Mouse (Mus musculus) adrenal gland, adult 8-10 months (tissue): ENCODE data around the gene Mettl8. TPM values are rescaled to one million over a fixed set of nuclear protein-coding genes. Genes with fewer than 3 reads are reported as not detected.

Source experiments
- DNase-seq: peaks from one replicate; pipeline ENCODE4 v3.0.0; 2022
- total RNA-seq, 4 experiments: library from RNA; stranded (reverse); gene quantifications; 2 replicates each; pipeline ENCODE4 v1.2.4; 2022

Gene Mettl8
- total RNA-seq, 4 experiments from 2014 or later, result 15.0 to 19.3 (median 17.1) TPM

DNA sequence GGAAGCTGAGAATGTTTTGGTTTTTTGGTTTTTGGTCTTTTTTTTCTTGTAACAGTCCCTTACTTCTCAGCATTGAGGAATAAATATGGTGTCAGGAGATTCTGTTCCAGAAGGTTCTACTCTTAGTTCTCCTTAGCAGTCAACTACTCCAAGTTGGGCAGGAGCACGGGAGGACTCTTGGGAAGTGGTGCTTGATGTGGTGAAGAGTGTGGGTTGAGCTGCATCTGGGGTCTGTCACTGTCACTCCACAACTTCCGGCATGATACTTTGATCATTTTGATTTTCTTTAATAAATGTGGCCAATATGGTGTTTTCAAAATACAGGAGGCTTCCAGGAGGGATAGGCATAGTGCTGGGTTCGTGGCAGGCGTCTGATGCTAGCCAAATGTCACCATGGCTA, 22.4 kb downstream of the Mettl8 start:
- DNase-seq, result no peak

GRCm38 (mm10) chr2:71031973-71032794, 23.2 kb downstream of the Mettl8 start:
- DNase-seq, result no peak

DNA sequence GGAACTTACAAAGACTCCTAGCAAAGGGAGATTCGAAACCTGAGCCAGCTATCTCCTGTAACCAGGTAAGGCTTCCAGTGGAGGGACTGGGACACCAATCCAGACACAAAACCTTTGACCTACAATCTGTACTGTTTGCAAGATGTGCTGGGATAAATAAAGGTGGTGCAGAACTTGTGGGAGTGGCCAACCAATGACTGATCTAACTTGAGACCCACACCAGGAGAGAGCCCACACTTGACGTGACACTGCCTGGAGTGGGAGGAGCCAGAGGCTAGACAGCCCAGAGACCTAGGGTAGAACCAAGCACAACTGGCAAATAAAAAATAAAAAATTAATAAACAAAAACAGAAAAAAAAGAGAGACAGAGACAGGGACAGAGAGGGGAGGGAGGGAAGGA, 24.7 kb downstream of the Mettl8 start:
- no peak for DNase-seq

- DNase-seq, result no peak
Measured at GRCm38 (mm10) chr2:71027631-71028030, 27.8 kb downstream of the Mettl8 start.

DNA sequence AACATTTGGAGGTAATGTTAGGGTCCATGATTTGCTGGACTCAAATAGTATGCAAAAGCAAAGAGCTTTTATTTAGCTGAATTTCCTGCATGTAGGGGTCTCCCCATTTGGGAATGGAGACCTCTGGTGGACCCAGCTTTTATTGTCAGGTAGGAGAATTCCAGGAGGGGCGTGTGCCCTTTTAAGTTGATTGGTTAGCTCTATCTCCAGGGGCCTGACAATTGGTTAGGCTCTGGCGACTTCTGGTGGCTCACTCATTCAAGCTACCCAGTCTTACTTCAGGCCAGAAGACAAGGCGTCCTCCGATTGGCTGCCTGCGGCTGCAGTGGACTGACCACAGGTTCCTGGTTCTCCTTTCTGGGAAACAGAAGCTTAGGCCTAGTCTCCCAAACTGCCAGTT, 28.6 kb downstream of the Mettl8 start:
- no peak for DNase-seq

DNA sequence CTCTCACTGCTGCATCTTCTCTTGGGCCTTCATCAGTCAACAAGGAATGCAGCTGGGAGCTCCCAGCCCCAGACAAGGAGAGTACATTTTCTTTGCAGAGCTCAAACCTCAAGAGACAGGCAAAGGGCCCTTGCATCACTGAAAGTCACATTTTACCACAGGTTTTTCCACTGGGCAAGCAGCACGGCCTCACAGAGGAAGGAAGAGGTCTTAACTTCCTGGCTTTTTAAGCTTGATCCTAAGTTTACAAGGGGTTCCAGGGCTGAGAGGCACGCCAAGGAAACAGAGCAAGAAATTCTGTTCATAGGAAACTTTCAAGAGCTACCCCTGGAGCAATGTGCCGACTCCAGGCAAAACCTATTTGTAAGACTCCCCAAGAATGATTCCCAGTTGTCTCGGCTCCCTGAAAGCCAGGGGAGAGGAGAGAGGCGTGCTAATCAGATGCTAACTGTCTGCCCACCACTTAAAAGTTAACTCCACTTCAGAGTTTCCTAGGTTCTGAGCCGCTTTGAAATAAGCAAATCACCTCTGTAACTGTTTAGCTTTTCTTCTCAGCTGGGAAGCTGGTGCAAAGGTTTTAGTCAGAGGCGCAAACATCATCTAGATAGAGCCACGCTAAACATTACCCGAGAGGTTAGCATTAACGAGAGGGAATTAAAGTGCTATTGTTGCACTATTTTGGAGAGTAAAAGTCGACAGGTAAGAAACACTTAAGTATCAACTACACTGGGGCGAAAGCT, 29.6 kb downstream of the Mettl8 start:
- DNase-seq, result no peak

DNA sequence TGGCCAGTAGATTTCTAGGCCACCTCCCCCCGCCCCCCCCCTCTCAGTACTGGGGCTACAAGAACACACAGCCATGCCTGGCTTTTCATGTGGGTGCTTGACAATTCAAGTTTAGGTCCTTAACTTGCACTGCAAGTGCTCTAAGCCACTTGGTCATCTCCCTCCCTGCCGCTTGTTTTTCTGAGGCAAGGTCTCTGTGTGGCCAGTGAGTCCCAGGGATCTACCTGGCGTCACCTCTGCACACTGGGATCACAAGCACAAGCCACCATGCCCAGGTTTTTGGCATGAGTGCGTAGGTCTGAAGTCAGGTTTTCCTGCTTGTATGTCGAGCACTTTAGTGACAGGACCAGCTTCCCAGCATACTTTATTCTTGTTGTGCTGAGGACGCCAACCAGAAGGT, 31.4 kb downstream of the Mettl8 start:
- no peak for DNase-seq

GRCm38 (mm10) chr2:71022991-71023390, 32.4 kb downstream of the Mettl8 start:
- no peak for DNase-seq

DNA sequence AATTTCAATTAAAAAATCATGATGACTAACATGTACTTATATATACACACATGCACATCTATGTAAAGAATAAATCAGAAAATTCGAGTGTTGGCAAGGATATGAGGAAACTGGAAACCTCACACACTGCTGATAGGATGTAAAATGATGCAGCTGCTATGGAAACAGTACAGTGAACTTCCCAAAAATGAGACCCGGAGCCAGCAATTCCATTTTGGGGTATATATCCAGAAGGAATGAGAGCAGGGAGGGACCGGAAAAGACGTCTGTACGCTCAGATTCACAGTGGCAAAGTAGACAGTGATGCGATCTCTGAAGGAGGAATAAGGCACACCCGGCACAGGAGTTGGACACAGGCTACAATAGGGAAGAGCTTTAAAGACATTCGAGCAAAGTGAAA, 34.7 kb downstream of the Mettl8 start:
- DNase-seq, result no peak

DNA sequence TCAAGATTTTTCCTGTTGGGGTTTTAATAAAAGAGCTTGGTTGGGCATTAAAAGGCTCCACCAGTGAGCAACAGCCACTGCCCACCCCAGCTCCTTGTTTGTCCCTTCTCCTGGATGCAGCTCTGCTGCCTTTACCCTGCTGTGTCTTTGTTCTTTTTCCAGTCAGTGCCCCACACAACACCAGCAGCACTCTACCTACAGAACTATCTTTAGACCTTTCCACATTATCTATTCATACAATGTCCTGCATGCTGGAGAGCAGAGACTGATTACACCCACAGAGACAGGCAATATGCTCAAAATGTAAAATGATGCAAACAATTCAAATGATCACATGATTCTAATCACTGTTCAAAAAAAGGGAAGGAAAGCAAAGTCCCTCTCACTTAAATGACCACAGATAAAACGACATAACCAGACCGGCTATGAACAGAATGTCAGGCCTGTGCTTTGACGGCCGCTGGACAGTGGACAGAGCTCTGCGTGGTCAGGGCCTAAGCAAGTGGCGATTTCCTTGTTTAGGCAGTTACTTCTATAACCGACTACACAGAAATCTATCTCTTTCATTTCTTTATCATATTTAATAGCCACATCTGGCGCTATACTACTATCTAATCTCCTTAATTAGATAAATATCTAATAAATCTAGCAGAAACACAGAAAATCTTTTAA, 35.5 kb downstream of the Mettl8 start:
- no peak for DNase-seq

DNA sequence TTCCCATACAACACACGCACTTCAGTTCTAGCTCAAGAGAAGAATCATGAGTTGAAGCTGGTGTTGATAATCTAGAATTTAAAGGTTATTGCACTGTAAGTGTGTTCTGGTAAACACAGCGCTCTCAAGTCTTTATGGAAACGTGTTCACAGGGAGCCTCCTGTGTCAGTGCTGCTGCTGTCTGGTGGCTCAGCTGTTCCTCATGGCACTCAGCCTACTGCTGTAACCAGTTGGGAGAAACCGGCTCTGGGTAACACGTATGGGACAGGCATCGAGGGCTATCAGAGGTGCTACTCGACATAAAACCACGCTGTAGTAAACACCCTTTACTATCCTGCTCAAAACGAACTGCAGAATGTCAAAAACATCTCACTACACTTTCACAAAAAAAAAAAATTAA, 36.1 kb downstream of the Mettl8 start:
- DNase-seq, result no peak

GRCm38 (mm10) chr2:71013521-71013920, 41.9 kb downstream of the Mettl8 start:
- DNase-seq, result peak; percentile 66

DNA sequence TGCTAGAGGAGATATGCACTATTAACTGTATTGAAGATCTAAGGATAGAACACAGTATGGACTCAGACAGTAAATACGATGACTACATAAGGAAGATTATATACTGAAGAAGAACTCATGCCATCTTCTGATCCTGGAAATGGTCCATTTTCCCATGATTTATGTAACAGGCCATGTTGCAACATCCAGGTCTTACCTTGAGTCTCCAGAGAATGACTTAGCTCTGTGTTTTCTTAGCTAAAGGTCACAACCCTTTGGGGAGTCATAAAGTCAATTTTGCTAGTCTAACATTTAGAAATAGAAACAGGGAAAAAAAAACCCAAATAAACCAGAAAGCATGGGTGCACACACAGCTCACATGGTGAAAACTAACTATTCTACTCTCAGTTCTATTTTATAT, 43.6 kb downstream of the Mettl8 start:
- peak; percentile 35 for DNase-seq

DNA sequence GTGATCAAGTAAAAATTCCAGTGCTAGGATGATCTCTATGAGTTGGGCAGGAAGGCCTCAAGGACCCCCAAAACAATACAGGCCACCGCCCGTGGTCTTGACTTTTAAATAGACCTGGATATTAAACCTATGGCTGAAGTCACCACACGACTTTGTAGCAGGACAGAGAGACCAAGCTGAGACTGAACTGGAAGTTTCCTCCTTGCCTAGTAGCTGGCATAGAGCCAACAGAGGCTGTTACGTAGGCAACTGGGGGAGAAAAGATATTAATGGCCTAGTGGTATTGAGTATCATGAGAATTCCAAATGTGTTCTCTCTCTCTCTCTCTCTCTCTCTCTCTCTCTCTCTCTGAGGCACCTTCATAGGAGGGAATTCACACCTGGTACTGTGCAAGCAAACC, 51.0 kb downstream of the Mettl8 start:
- DNase-seq, result no peak

GRCm38 (mm10) chr2:71002509-71002908, 52.9 kb downstream of the Mettl8 start:
- no peak for DNase-seq

- DNase-seq, result no peak
Measured at GRCm38 (mm10) chr2:70998771-70999170, 56.6 kb downstream of the Mettl8 start.

DNA sequence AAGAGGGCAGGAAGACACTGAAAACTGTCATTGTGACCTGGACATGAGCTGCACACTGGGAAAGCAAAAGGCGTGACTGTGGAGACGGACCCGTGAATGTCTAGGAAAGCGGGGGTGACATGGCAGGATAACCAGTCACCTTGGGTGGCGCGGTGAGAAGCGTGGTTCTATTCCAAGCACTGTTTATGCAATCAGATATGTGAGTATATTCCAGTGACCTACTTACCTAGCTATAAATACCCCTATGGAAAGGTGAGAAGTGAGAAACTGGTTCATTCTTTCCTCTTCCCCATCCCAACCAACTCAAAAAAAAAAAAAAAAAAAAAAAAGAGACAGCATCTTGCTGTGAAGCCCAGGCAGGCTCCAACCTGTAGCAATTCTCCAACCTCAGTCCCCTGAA, 58.9 kb downstream of the Mettl8 start:
- DNase-seq, result no peak

- DNase-seq, result no peak
Measured at GRCm38 (mm10) chr2:70995900-70996299, 59.5 kb downstream of the Mettl8 start.

GRCm38 (mm10) chr2:70993740-70994139, 61.6 kb downstream of the Mettl8 start:
- DNase-seq, result no peak

DNA sequence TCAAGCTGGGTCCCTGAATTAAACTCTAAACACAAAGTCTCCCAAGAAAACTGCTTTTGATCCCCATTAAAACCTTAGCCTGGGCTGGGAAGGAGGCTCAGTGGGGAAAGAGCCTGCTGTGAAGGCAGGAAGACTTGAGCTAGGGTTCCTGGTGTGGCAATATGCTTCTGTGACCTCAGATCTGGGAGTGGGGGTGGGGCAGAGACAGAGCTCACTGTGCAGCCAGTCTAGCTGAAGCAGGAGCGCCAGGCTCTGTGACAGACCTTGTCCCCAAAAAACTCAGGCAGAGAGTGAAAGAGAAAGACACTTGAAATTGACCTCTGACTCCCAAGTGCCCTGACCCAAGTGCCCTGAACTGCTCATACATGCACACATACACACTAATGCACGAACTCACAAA, 62.7 kb downstream of the Mettl8 start:
- peak; percentile 67 for DNase-seq

DNA sequence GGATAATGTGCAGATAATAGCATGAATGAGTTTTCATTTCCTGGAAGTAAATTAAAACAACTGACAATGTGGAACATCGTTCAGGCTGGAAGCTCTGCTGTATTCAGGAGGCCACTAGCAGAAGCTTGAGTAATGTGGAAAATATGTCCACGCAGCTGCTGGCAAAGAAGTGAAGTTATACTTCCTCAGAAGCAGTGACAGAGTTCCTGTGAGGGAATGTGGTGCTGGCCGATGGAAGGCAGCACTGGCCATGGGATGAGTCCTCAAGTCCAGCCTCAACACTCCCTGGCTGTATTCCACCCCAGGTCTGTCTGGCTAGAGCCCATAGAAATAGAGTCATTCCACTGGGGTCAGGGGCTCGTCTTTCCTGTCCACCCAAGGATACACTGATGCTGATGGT, 65.2 kb downstream of the Mettl8 start:
- no peak for DNase-seq

DNA sequence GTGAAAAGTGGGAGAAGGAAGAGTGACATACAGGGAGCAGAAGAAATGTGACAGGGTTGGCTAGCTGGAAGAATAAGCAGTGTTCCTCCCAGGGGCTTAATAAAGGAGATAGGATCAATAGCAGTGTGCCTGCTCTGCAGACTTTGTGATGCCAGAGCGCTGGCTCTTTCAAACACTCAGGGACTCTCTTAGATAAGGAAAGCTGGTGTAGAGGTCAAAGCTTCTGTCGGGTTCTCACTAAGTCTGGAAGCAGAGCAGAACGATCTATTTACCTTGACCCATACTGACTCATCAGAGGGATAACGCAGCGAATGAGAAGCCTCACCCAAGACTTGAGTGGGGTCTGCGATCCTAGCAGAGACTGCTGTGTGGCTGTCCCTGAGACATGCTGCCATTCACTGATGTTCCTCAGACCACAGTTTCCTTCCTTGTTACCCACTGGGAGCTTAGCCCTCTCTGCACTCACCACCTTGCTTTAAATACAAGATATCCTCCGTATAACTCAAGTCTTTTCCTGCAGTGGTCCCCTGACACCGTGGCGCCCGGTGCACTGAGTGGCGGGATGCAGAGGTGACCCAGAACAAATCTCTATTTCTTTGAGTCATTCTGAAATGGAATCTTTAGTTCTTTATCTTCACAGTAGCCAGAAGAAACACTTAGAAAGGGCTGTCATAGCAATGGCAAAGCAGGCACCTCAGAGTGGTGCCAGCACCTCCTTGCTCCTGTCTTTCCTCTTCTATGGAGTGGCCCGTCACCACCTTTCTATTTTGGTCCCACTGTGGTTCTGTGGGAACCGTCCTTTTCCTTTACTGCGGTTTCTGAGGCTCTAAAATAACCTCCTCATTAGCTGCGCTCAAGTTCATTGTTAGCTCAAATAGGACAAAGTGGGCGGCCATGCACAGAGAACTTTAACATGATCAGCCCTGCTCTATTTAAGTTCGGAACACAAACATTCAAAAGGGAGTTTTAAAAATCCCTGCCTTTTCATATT, 65.9 kb downstream of the Mettl8 start:
- peak; percentile 37 for DNase-seq
